ENCODE assay signal across 30 mouse cellular contexts in genomic region chr17:13898838-13899237, GRCm38 (mm10). TPM values are rescaled to one million over a fixed set of nuclear protein-coding genes. Genes with fewer than 3 reads are reported as not detected.
DNase-seq lines count a peak whose midpoint lies in the region; ATAC-seq lines count a peak whose summit lies in the region.
"Had no signal": no experiment of that assay in that cellular context is flagged by ENCODE, and none has a peak within 500 bp of the region (broad histone marks: within the 10 kb centered on the region; RNA-seq: fewer than 3 reads in every experiment).

No protein-coding gene starts in this region.

- WGBS in embryonic facial prominence, embryonic 11.5 days = 85% methylated on average over 17 of the region's 17 CpGs
- 82% methylated on average over 17 of the region's 17 CpGs for WGBS in embryonic facial prominence, embryonic 10.5 days
- 90% methylated on average over 17 of the region's 17 CpGs for WGBS in hindbrain, embryonic 14.5 days
- WGBS in hindbrain, embryonic 12.5 days = 92% methylated on average over 17 of the region's 17 CpGs
- WGBS in midbrain, embryonic 11.5 days = 88% methylated on average over 17 of the region's 17 CpGs
- 92% methylated on average over 17 of the region's 17 CpGs for WGBS in midbrain, embryonic 14.5 days

- H3K9me3 ChIP-seq in embryonic facial prominence, embryonic 11.5 days (replicated peaks; ENCODE audit: control insufficient read depth, low read length) = no peaks in the 10 kb centered on the region
- no peaks in the 10 kb centered on the region for H3K9me3 ChIP-seq in embryonic facial prominence, embryonic 10.5 days
- H3K9me3 ChIP-seq in hindbrain, embryonic 14.5 days (ENCODE audit: control insufficient read depth, low read length) = no peaks in the 10 kb centered on the region
- H3K9me3 ChIP-seq in hindbrain, embryonic 12.5 days (replicated peaks) = no peaks in the 10 kb centered on the region
- no peaks in the 10 kb centered on the region for H3K9me3 ChIP-seq in midbrain, embryonic 11.5 days (ENCODE audit: control insufficient read depth, low read length)
- H3K9me3 ChIP-seq in midbrain, embryonic 14.5 days (ENCODE audit: control insufficient read depth, low read length) = no peaks in the 10 kb centered on the region
- H3K9me3 ChIP-seq: forebrain, embryonic 13.5 days; G1E; heart, embryonic 10.5 days; heart, embryonic 15.5 days; hindbrain, embryonic 15.5 days; limb, embryonic 12.5 days; lung, embryonic 15.5 days; midbrain, embryonic 12.5 days; neural tube, embryonic 12.5 days had no signal

- ATAC-seq in embryonic facial prominence, embryonic 11.5 days (replicated peaks; ENCODE audit: insufficient number of reproducible peaks, low FRiP score, low TSS enrichment, low read depth) = 0 out of 2 replicates have a peak, but pooled peaks have one; percentile 29
- 0 out of 2 replicates have a peak, but pooled peaks have one; percentile 17 for ATAC-seq in hindbrain, embryonic 14.5 days (ENCODE audit: low FRiP score)
- no peak for ATAC-seq in hindbrain, embryonic 12.5 days (ENCODE audit: low FRiP score)
- no peak for ATAC-seq in midbrain, embryonic 11.5 days (ENCODE audit: low FRiP score)
- no peak for ATAC-seq in midbrain, embryonic 14.5 days (ENCODE audit: low FRiP score, low TSS enrichment)
- ATAC-seq: forebrain, embryonic 13.5 days had no signal

- no peak overlapping the region for H3K4me2 ChIP-seq in embryonic facial prominence, embryonic 11.5 days (ENCODE audit: low read depth, low read length)
- no peak overlapping the region for H3K4me2 ChIP-seq in hindbrain, embryonic 14.5 days (replicated peaks)
- H3K4me2 ChIP-seq in hindbrain, embryonic 12.5 days (replicated peaks) = no peak overlapping the region
- H3K4me2 ChIP-seq in midbrain, embryonic 11.5 days = no peak overlapping the region
- no peak overlapping the region for H3K4me2 ChIP-seq in midbrain, embryonic 14.5 days (ENCODE audit: low read length)
- H3K4me2 ChIP-seq: forebrain, embryonic 13.5 days; heart, embryonic 15.5 days; hindbrain, embryonic 15.5 days; limb, embryonic 12.5 days; liver, embryonic 11.5 days; lung, embryonic 15.5 days; midbrain, embryonic 12.5 days; neural tube, embryonic 12.5 days had no signal

- DNase-seq in embryonic facial prominence, embryonic 11.5 days (ENCODE audit: low spot score) = no peak
- DNase-seq in embryonic facial prominence, embryonic 10.5 days (ENCODE audit: low spot score) = no peak
- no peak for DNase-seq in hindbrain, embryonic 14.5 days (ENCODE audit: low spot score)
- peak; percentile 19 for DNase-seq in midbrain, embryonic 11.5 days (ENCODE audit: low spot score, missing footprints)
- DNase-seq in midbrain, embryonic 14.5 days = no peak
- DNase-seq in spleen, postnatal 36 days (ENCODE audit: low spot score in 2 of 2) = no peak
- DNase-seq: cerebellum, adult 2 months; cerebellum, postnatal 14 days; kidney, adult 2 months; kidney, postnatal 25 days; right cerebral cortex, postnatal 4 days; thymus, postnatal 4 days had no signal

- H3K27ac ChIP-seq in embryonic facial prominence, embryonic 11.5 days (replicated peaks; ENCODE audit: low read depth, low read length) = no peak overlapping the region
- no peak overlapping the region for H3K27ac ChIP-seq in embryonic facial prominence, embryonic 10.5 days (replicated peaks)
- no peak overlapping the region for H3K27ac ChIP-seq in hindbrain, embryonic 14.5 days
- no peak overlapping the region for H3K27ac ChIP-seq in hindbrain, embryonic 12.5 days
- H3K27ac ChIP-seq in midbrain, embryonic 11.5 days (ENCODE audit: low read depth, low read length) = no peak overlapping the region
- no peak overlapping the region for H3K27ac ChIP-seq in midbrain, embryonic 14.5 days (replicated peaks; ENCODE audit: low read depth, low read length)
- H3K27ac ChIP-seq: forebrain, embryonic 13.5 days; heart, embryonic 10.5 days; heart, embryonic 15.5 days; hindbrain, embryonic 15.5 days; limb, embryonic 12.5 days; lung, embryonic 15.5 days; midbrain, embryonic 12.5 days; neural tube, embryonic 12.5 days had no signal

- H3K27me3 ChIP-seq in embryonic facial prominence, embryonic 11.5 days (ENCODE audit: control insufficient read depth, insufficient read depth, low read length) = no peaks in the 10 kb centered on the region
- no peaks in the 10 kb centered on the region for H3K27me3 ChIP-seq in embryonic facial prominence, embryonic 10.5 days (replicated peaks; ENCODE audit: low read depth, poor library complexity, severe bottlenecking)
- no peaks in the 10 kb centered on the region for H3K27me3 ChIP-seq in hindbrain, embryonic 14.5 days (ENCODE audit: control insufficient read depth, insufficient read depth, low read length)
- H3K27me3 ChIP-seq in hindbrain, embryonic 12.5 days = no peaks in the 10 kb centered on the region
- H3K27me3 ChIP-seq in midbrain, embryonic 11.5 days (ENCODE audit: control insufficient read depth, insufficient read depth, low read length) = no peaks in the 10 kb centered on the region
- H3K27me3 ChIP-seq in midbrain, embryonic 14.5 days (ENCODE audit: control insufficient read depth, insufficient read depth, low read length) = no peaks in the 10 kb centered on the region
- H3K27me3 ChIP-seq: forebrain, embryonic 13.5 days; heart, embryonic 15.5 days; hindbrain, embryonic 15.5 days; limb, embryonic 12.5 days; lung, embryonic 15.5 days; midbrain, embryonic 12.5 days; neural tube, embryonic 12.5 days had no signal

- no peak overlapping the region for H3K4me3 ChIP-seq in embryonic facial prominence, embryonic 11.5 days (ENCODE audit: low read depth, low read length)
- H3K4me3 ChIP-seq in embryonic facial prominence, embryonic 10.5 days = no peak overlapping the region
- no peak overlapping the region for H3K4me3 ChIP-seq in hindbrain, embryonic 14.5 days (replicated peaks; ENCODE audit: low read length)
- H3K4me3 ChIP-seq in hindbrain, embryonic 12.5 days = no peak overlapping the region
- no peak overlapping the region for H3K4me3 ChIP-seq in midbrain, embryonic 11.5 days (ENCODE audit: low read depth, low read length)
- H3K4me3 ChIP-seq in midbrain, embryonic 14.5 days (replicated peaks; ENCODE audit: low read depth, low read length) = no peak overlapping the region
- H3K4me3 ChIP-seq: forebrain, embryonic 13.5 days; heart, embryonic 10.5 days; heart, embryonic 15.5 days; hindbrain, embryonic 15.5 days; limb, embryonic 12.5 days; lung, embryonic 15.5 days; midbrain, embryonic 12.5 days; myocyte; neural tube, embryonic 12.5 days had no signal

- H3K4me1 ChIP-seq in embryonic facial prominence, embryonic 11.5 days (ENCODE audit: control insufficient read depth, insufficient read depth, low read length) = no peaks in the 10 kb centered on the region
- no peaks in the 10 kb centered on the region for H3K4me1 ChIP-seq in embryonic facial prominence, embryonic 10.5 days
- H3K4me1 ChIP-seq in hindbrain, embryonic 14.5 days (replicated peaks; ENCODE audit: control insufficient read depth, insufficient read depth, low read length) = no peaks in the 10 kb centered on the region
- H3K4me1 ChIP-seq in hindbrain, embryonic 12.5 days = no peaks in the 10 kb centered on the region
- no peaks in the 10 kb centered on the region for H3K4me1 ChIP-seq in midbrain, embryonic 11.5 days (ENCODE audit: control insufficient read depth, insufficient read depth, low read length)
- no peaks in the 10 kb centered on the region for H3K4me1 ChIP-seq in midbrain, embryonic 14.5 days (ENCODE audit: control insufficient read depth, insufficient read depth, low read length)
- H3K4me1 ChIP-seq: forebrain, embryonic 13.5 days; heart, embryonic 15.5 days; hindbrain, embryonic 15.5 days; limb, embryonic 12.5 days; lung, embryonic 15.5 days; midbrain, embryonic 12.5 days; neural tube, embryonic 12.5 days had no signal

- no peaks in the 10 kb centered on the region; the same call in 1 of the 2 replicates for H3K36me3 ChIP-seq in embryonic facial prominence, embryonic 11.5 days (replicated peaks; ENCODE audit: control insufficient read depth, insufficient read depth, low read depth, low read length)
- peaks cover 71% of the 10 kb centered on the region for H3K36me3 ChIP-seq in embryonic facial prominence, embryonic 10.5 days (replicated peaks)
- peaks cover 72% of the 10 kb centered on the region for H3K36me3 ChIP-seq in hindbrain, embryonic 14.5 days (replicated peaks; ENCODE audit: control insufficient read depth, insufficient read depth)
- H3K36me3 ChIP-seq in hindbrain, embryonic 12.5 days = peaks cover 46% of the 10 kb centered on the region
- peaks cover 12% of the 10 kb centered on the region for H3K36me3 ChIP-seq in midbrain, embryonic 11.5 days (ENCODE audit: control insufficient read depth, insufficient read depth, low read length)
- peaks cover 71% of the 10 kb centered on the region for H3K36me3 ChIP-seq in midbrain, embryonic 14.5 days (ENCODE audit: control insufficient read depth, insufficient read depth, low read length)
- H3K36me3 ChIP-seq: G1E had no signal

- no peak overlapping the region for H3K9ac ChIP-seq in embryonic facial prominence, embryonic 11.5 days (replicated peaks; ENCODE audit: low read length)
- no peak overlapping the region for H3K9ac ChIP-seq in hindbrain, embryonic 14.5 days
- H3K9ac ChIP-seq in hindbrain, embryonic 12.5 days = no peak overlapping the region
- no peak overlapping the region for H3K9ac ChIP-seq in midbrain, embryonic 11.5 days (ENCODE audit: low read length)
- no peak overlapping the region for H3K9ac ChIP-seq in midbrain, embryonic 14.5 days (replicated peaks; ENCODE audit: low read length)
- H3K9ac ChIP-seq: forebrain, embryonic 13.5 days; heart, embryonic 15.5 days; hindbrain, embryonic 15.5 days; limb, embryonic 12.5 days; lung, embryonic 15.5 days; midbrain, embryonic 12.5 days; neural tube, embryonic 12.5 days had no signal

RNA-seq across cellular contexts. Expression of gene Gm7168, which starts 49.3 kb away (rescaled TPM):
- polyA plus RNA-seq in embryonic facial prominence, embryonic 11.5 days (2014; fragmentation: Nextera tagmentation; extraction: Ambion mirVana) = not detected in 2 replicates
- not detected in 2 replicates for polyA plus RNA-seq in embryonic facial prominence, embryonic 10.5 days (2016; fragmentation: Nextera tagmentation; extraction: Ambion mirVana)
- not detected in 2 replicates for polyA plus RNA-seq in hindbrain, embryonic 14.5 days (2014; fragmentation: Nextera tagmentation; extraction: Ambion mirVana)
- not detected in 2 replicates for polyA plus RNA-seq in hindbrain, embryonic 12.5 days (2016; fragmentation: Nextera tagmentation; extraction: Ambion mirVana)
- polyA plus RNA-seq in midbrain, embryonic 11.5 days (2014; fragmentation: Nextera tagmentation; extraction: Ambion mirVana) = 0.10 TPM in 1 of 2 replicates, not detected in the other
- polyA plus RNA-seq in midbrain, embryonic 14.5 days (2014; fragmentation: Nextera tagmentation; extraction: Ambion mirVana) = not detected in 2 replicates
- polyA plus RNA-seq: brain, embryonic 14.5 days; cerebellum, adult 2 months; cortical plate, adult 2 months; forebrain, embryonic 13.5 days; G1E; heart, embryonic 10.5 days; heart, embryonic 15.5 days; hindbrain, embryonic 15.5 days; intestine, embryonic 14.5 days; kidney, adult 2 months; limb, embryonic 12.5 days; liver, embryonic 11.5 days; liver, embryonic 16.5 days; lung, embryonic 15.5 days; midbrain, embryonic 12.5 days; myocyte; neural tube, embryonic 12.5 days; spleen, adult 2 months; thymus, postnatal 0 days had no signal

Comparison
In these comparisons a context has a peak if more than half of its experiments do, and no peak if none do; other contexts are left out.
1. ATAC-seq: peak in embryonic facial prominence, embryonic 11.5 days (single experiment) and hindbrain, embryonic 14.5 days (single experiment); none in hindbrain, embryonic 12.5 days (single experiment), midbrain, embryonic 11.5 days (single experiment) and midbrain, embryonic 14.5 days (single experiment).